Mouse (Mus musculus): Measurements from ENCODE around the gene Man1a2. TPM values are rescaled to one million over a fixed set of nuclear protein-coding genes. Genes with fewer than 3 reads are reported as not detected.

Gene Man1a2
- polyA plus RNA-seq, 1 experiment from 2014 or later, result 98.4 TPM

GRCm38 (mm10) chr3:100682841-100683240 is 2.5 kb downstream of the Man1a2 start:
- peak overlapping the region; percentile 45; the same call in 1 of the 2 replicates for H3K9ac ChIP-seq (replicated peaks)

GRCm38 (mm10) chr3:100682281-100682680 is 3.0 kb downstream of the Man1a2 start:
- no peak overlapping the region for H3K9ac ChIP-seq (replicated peaks)

More at GRCm38 (mm10) chr3:100682841-100683240, 2.5 kb downstream of the Man1a2 start:
- Histone ChIP-seq H3K4me2 (peak overlapping the region; percentile 90), H3K9me3 (no peaks in the 10 kb centered on the region), H3K27ac (no peak overlapping the region), H3K36me3 (no peaks in the 10 kb centered on the region), H3K4me3 (replicated peaks) (peak overlapping the region; percentile 40), H3K4me1 (replicated peaks) (peaks cover 39% of the 10 kb centered on the region), H3K27me3 (no peaks in the 10 kb centered on the region)
- WGBS, result 13% methylated on average over 3 of the region's 3 CpGs
- ATAC-seq (ENCODE audit: insufficient number of reproducible peaks, insufficient read depth, low FRiP score, low TSS enrichment, low read depth), result no peak

GRCm38 (mm10) chr3:100681448-100682092 is 3.7 kb downstream of the Man1a2 start:
- H3K4me1 ChIP-seq (replicated peaks), result peaks cover 38% of the 10 kb centered on the region
- H3K4me2 ChIP-seq, result peak overlapping the region; percentile 90
- H3K9ac ChIP-seq (replicated peaks), result 0 out of 2 replicates have a peak overlapping the region, but pooled peaks have one; percentile 12
- no peak for ATAC-seq (ENCODE audit: insufficient number of reproducible peaks, insufficient read depth, low FRiP score, low TSS enrichment, low read depth)
- peaks cover 3% of the 10 kb centered on the region; the same call in 1 of the 2 replicates for H3K9me3 ChIP-seq
- no peaks in the 10 kb centered on the region for H3K27me3 ChIP-seq
- 2% methylated on average over 11 of the region's 11 CpGs for WGBS
- H3K4me3 ChIP-seq (replicated peaks), result peak overlapping the region; percentile 32
- H3K27ac ChIP-seq, result peak overlapping the region; percentile 29; the same call in 1 of the 2 replicates
- no peaks in the 10 kb centered on the region for H3K36me3 ChIP-seq

More at GRCm38 (mm10) chr3:100682281-100682680, 3.0 kb downstream of the Man1a2 start:
- no peaks in the 10 kb centered on the region for H3K36me3 ChIP-seq
- H3K27me3 ChIP-seq, result no peaks in the 10 kb centered on the region
- H3K4me2 ChIP-seq, result peak overlapping the region; percentile 90
- no peak overlapping the region for H3K27ac ChIP-seq
- 44% methylated on average over 4 of the region's 4 CpGs for WGBS
- H3K4me3 ChIP-seq (replicated peaks), result peak overlapping the region; percentile 40
- ATAC-seq (ENCODE audit: insufficient number of reproducible peaks, insufficient read depth, low FRiP score, low TSS enrichment, low read depth), result no peak
- H3K9me3 ChIP-seq, result no peaks in the 10 kb centered on the region
- peaks cover 39% of the 10 kb centered on the region for H3K4me1 ChIP-seq (replicated peaks)

- Histone ChIP-seq H3K9me3 (peaks cover 3% of the 10 kb centered on the region; the same call in 1 of the 2 replicates), H3K9ac (replicated peaks) (no peak overlapping the region), H3K4me3 (replicated peaks) (no peak overlapping the region), H3K4me2 (no peak overlapping the region), H3K27me3 (no peaks in the 10 kb centered on the region), H3K27ac (no peak overlapping the region), H3K36me3 (no peaks in the 10 kb centered on the region), H3K4me1 (replicated peaks) (peaks cover 34% of the 10 kb centered on the region)
- 63% methylated on average over 2 of the region's 2 CpGs for WGBS
- no peak for ATAC-seq (ENCODE audit: insufficient number of reproducible peaks, insufficient read depth, low FRiP score, low TSS enrichment, low read depth)
Observed at GRCm38 (mm10) chr3:100680226-100680625, 5.1 kb downstream of the Man1a2 start.

GRCm38 (mm10) chr3:100678951-100679570 is 6.2 kb downstream of the Man1a2 start:
- Histone ChIP-seq H3K36me3 (no peaks in the 10 kb centered on the region), H3K4me1 (replicated peaks) (peaks cover 34% of the 10 kb centered on the region), H3K27me3 (no peaks in the 10 kb centered on the region), H3K9me3 (peaks cover 3% of the 10 kb centered on the region; the same call in 1 of the 2 replicates), H3K4me2 (no peak overlapping the region), H3K4me3 (replicated peaks) (no peak overlapping the region), H3K27ac (no peak overlapping the region), H3K9ac (replicated peaks) (no peak overlapping the region)
- 82% methylated on average over 6 of the region's 6 CpGs for WGBS
- no peak for ATAC-seq (ENCODE audit: insufficient number of reproducible peaks, insufficient read depth, low FRiP score, low TSS enrichment, low read depth)

- no peaks in the 10 kb centered on the region for H3K36me3 ChIP-seq
- ATAC-seq (ENCODE audit: insufficient number of reproducible peaks, insufficient read depth, low FRiP score, low TSS enrichment, low read depth), result no peak
- peaks cover 6% of the 10 kb centered on the region for H3K4me1 ChIP-seq (replicated peaks)
- H3K9ac ChIP-seq (replicated peaks), result no peak overlapping the region
- no peak overlapping the region for H3K4me2 ChIP-seq
- H3K27ac ChIP-seq, result no peak overlapping the region
- WGBS, result 92% methylated on average over 4 of the region's 4 CpGs
- no peaks in the 10 kb centered on the region for H3K27me3 ChIP-seq
- H3K9me3 ChIP-seq, result peaks cover 3% of the 10 kb centered on the region; the same call in 1 of the 2 replicates
- no peak overlapping the region for H3K4me3 ChIP-seq (replicated peaks)
Observed at GRCm38 (mm10) chr3:100675146-100675545, 10.2 kb downstream of the Man1a2 start.

- WGBS, result 84% methylated on average over 2 of the region's 2 CpGs
- Histone ChIP-seq H3K27ac (no peak overlapping the region), H3K9me3 (no peaks in the 10 kb centered on the region), H3K36me3 (no peaks in the 10 kb centered on the region), H3K4me2 (no peak overlapping the region), H3K27me3 (no peaks in the 10 kb centered on the region), H3K9ac (replicated peaks) (no peak overlapping the region), H3K4me1 (replicated peaks) (no peaks in the 10 kb centered on the region), H3K4me3 (replicated peaks) (no peak overlapping the region)
- ATAC-seq (ENCODE audit: insufficient number of reproducible peaks, insufficient read depth, low FRiP score, low TSS enrichment, low read depth), result no peak
Observed at GRCm38 (mm10) chr3:100670412-100670811, 14.9 kb downstream of the Man1a2 start.

GRCm38 (mm10) chr3:100653291-100653690 is 32.0 kb downstream of the Man1a2 start:
- H3K27ac ChIP-seq, result no peak overlapping the region
- 89% methylated on average over 1 of the region's 1 CpGs for WGBS
- H3K27me3 ChIP-seq, result no peaks in the 10 kb centered on the region
- H3K36me3 ChIP-seq, result peaks cover 37% of the 10 kb centered on the region
- no peak overlapping the region for H3K9ac ChIP-seq (replicated peaks)
- no peak overlapping the region for H3K4me3 ChIP-seq (replicated peaks)
- no peak overlapping the region for H3K4me2 ChIP-seq
- H3K9me3 ChIP-seq, result no peaks in the 10 kb centered on the region
- no peak for ATAC-seq (ENCODE audit: insufficient number of reproducible peaks, insufficient read depth, low FRiP score, low TSS enrichment, low read depth)
- H3K4me1 ChIP-seq (replicated peaks), result no peaks in the 10 kb centered on the region

- no peaks in the 10 kb centered on the region for H3K27me3 ChIP-seq
- H3K9me3 ChIP-seq, result no peaks in the 10 kb centered on the region
- H3K4me3 ChIP-seq (replicated peaks), result no peak overlapping the region
- H3K27ac ChIP-seq, result no peak overlapping the region
- H3K4me1 ChIP-seq (replicated peaks), result peaks cover 3% of the 10 kb centered on the region; the same call in 1 of the 2 replicates
- no peak overlapping the region for H3K4me2 ChIP-seq
- WGBS, result 87% methylated on average over 8 of the region's 8 CpGs
- no peak overlapping the region for H3K9ac ChIP-seq (replicated peaks)
- H3K36me3 ChIP-seq, result peaks cover 35% of the 10 kb centered on the region; the same call in 1 of the 2 replicates
- ATAC-seq (ENCODE audit: insufficient number of reproducible peaks, insufficient read depth, low FRiP score, low TSS enrichment, low read depth), result no peak
Observed at GRCm38 (mm10) chr3:100641581-100641980, 43.7 kb downstream of the Man1a2 start.

- H3K36me3 ChIP-seq, result peaks cover 28% of the 10 kb centered on the region
- H3K4me1 ChIP-seq (replicated peaks), result no peaks in the 10 kb centered on the region
Observed at GRCm38 (mm10) chr3:100636255-100636654, 49.0 kb downstream of the Man1a2 start.

GRCm38 (mm10) chr3:100634821-100635220 is 50.5 kb downstream of the Man1a2 start:
- Histone ChIP-seq H3K4me1 (replicated peaks) (no peaks in the 10 kb centered on the region), H3K4me3 (replicated peaks) (no peak overlapping the region), H3K4me2 (no peak overlapping the region), H3K9me3 (no peaks in the 10 kb centered on the region), H3K9ac (replicated peaks) (no peak overlapping the region), H3K27ac (no peak overlapping the region), H3K27me3 (no peaks in the 10 kb centered on the region), H3K36me3 (peaks cover 25% of the 10 kb centered on the region)
- 92% methylated on average over 4 of the region's 4 CpGs for WGBS
- no peak for ATAC-seq (ENCODE audit: insufficient number of reproducible peaks, insufficient read depth, low FRiP score, low TSS enrichment, low read depth)

More at GRCm38 (mm10) chr3:100636255-100636654, 49.0 kb downstream of the Man1a2 start:
- Histone ChIP-seq H3K9me3 (no peaks in the 10 kb centered on the region), H3K9ac (replicated peaks) (no peak overlapping the region), H3K4me2 (no peak overlapping the region), H3K4me3 (replicated peaks) (no peak overlapping the region), H3K27me3 (no peaks in the 10 kb centered on the region), H3K27ac (no peak overlapping the region)
- 66% methylated on average over 2 of the region's 2 CpGs for WGBS
- ATAC-seq (ENCODE audit: insufficient number of reproducible peaks, insufficient read depth, low FRiP score, low TSS enrichment, low read depth), result no peak
